Mouse (Mus musculus) neural tube, embryonic 14.5 days (tissue): Measurements from ENCODE around the gene Nt5c1a. TPM values are rescaled to one million over a fixed set of nuclear protein-coding genes. Genes with fewer than 3 reads are reported as not detected.

Source experiments
- ATAC-seq: fragments of 200-750 bp; cut with Nextera tagmentation; 2 replicates; pipeline ENCODE4 v1.8.0; 2017; ENCODE audit warnings: low read depth, mild to moderate bottlenecking, moderate TSS enrichment, moderate library complexity
- H3K27ac ChIP-seq: fragments of 300-500 bp; sonication (generic); 2 replicates; pipeline ENCODE4 v1.5.1; 2014; ENCODE audit warnings: low read depth, mild to moderate bottlenecking, control low read depth, low read length, moderate library complexity, mixed read lengths
- H3K27me3 ChIP-seq: fragments of 300-500 bp; sonication (generic); 2 replicates; pipeline ENCODE4 v1.6.1; 2014; ENCODE audit warnings: low read length; ENCODE audit not compliant: control insufficient read depth, insufficient read depth
- H3K36me3 ChIP-seq: fragments of 300-500 bp; sonication (generic); 2 replicates; pipeline ENCODE4 v1.6.1; 2014; ENCODE audit warnings: low read length, mixed read lengths; ENCODE audit not compliant: control insufficient read depth, insufficient read depth
- H3K4me1 ChIP-seq: fragments of 300-500 bp; sonication (generic); 2 replicates; pipeline ENCODE4 v1.6.1; 2014; ENCODE audit warnings: low read length; ENCODE audit not compliant: control insufficient read depth, insufficient read depth
- H3K4me2 ChIP-seq: fragments of 300-500 bp; sonication (generic); 2 replicates; pipeline ENCODE4 v1.6.1; 2014; ENCODE audit warnings: mild to moderate bottlenecking, low read depth, low read length, control low read depth
- H3K4me3 ChIP-seq: fragments of 300-500 bp; sonication (generic); 2 replicates; pipeline ENCODE4 v1.5.1; 2014; ENCODE audit warnings: low read depth, low read length, control low read depth, mixed read lengths
- H3K9ac ChIP-seq: fragments of 300-500 bp; sonication (generic); replicated peaks from 2 replicates; pipeline ENCODE4 v1.6.1; 2014; ENCODE audit warnings: low read depth, mild to moderate bottlenecking, control low read depth, low read length, mixed read lengths
- H3K9me3 ChIP-seq: fragments of 300-500 bp; sonication (generic); 2 replicates; pipeline ENCODE4 v1.6.1; 2016; ENCODE audit warnings: low read length; ENCODE audit not compliant: control insufficient read depth
- WGBS: fragments of 180-500 bp; shearing (Covaris S2); extraction: QIAGEN DNeasy Blood & Tissue Kit; methylation state at CpG from one replicate; pipeline ENCODE4 v1.1.7; 2014; 5-methylcytosine and 5-hydroxymethylcytosine counted together
- polyA plus RNA-seq: library from polyadenylated mRNA; unstranded; fragments of >200 nt; fragmentation: Nextera tagmentation; extraction: Ambion mirVana; gene quantifications from 2 replicates; pipeline ENCODE4 v1.2.1, GENCODE M21; 2014

The Nt5c1a gene
- polyA plus RNA-seq, 1 experiment from 2014 or later, result not detected

- H3K27me3 ChIP-seq, result peaks cover 11% of the 10 kb centered on the region
- H3K4me1 ChIP-seq, result 0 out of 2 replicates have a peak, but pooled peaks cover 3% of the 10 kb centered on the region
- no peaks in the 10 kb centered on the region for H3K36me3 ChIP-seq
- peak within 1 kb of the TSS; percentile 26; the same call in 1 of the 2 replicates for H3K4me3 ChIP-seq
- no peaks in the 10 kb centered on the region for H3K9me3 ChIP-seq
- H3K4me2 ChIP-seq, result peak within 1 kb of the TSS; percentile 48
- H3K27ac ChIP-seq, result no peak within 1 kb of the TSS
- peak within 1 kb of the TSS; percentile 39 for H3K9ac ChIP-seq
- ATAC-seq, result peak; percentile 56; the same call in 1 of the 2 replicates
- 3% methylated on average over 52 of the region's 52 CpGs for WGBS
Observed at GRCm38 (mm10) chr4:123233492-123234084, 32.3 kb downstream of the Nt5c1a start, which contains the start of gene Heyl. Heyl (plus strand) TSS chr4:123233556.

GRCm38 (mm10) chr4:123235835-123236430 is 34.6 kb downstream of the Nt5c1a start:
- H3K4me3 ChIP-seq, result no peak overlapping the region
- H3K4me1 ChIP-seq, result 0 out of 2 replicates have a peak, but pooled peaks cover 9% of the 10 kb centered on the region
- H3K9me3 ChIP-seq, result no peaks in the 10 kb centered on the region
- no peak overlapping the region for H3K27ac ChIP-seq
- no peak overlapping the region for H3K9ac ChIP-seq
- 38% methylated on average over 9 of the region's 9 CpGs for WGBS
- no peak for ATAC-seq
- peaks cover 16% of the 10 kb centered on the region for H3K27me3 ChIP-seq
- no peaks in the 10 kb centered on the region for H3K36me3 ChIP-seq
- H3K4me2 ChIP-seq, result no peak overlapping the region

- Histone ChIP-seq H3K36me3 (no peaks in the 10 kb centered on the region), H3K9me3 (no peaks in the 10 kb centered on the region), H3K27ac (no peak overlapping the region), H3K9ac (no peak overlapping the region), H3K4me2 (no peak overlapping the region), H3K4me1 (0 out of 2 replicates have a peak, but pooled peaks cover 9% of the 10 kb centered on the region), H3K4me3 (no peak overlapping the region), H3K27me3 (peaks cover 16% of the 10 kb centered on the region)
- 81% methylated on average over 13 of the region's 13 CpGs for WGBS
- no peak for ATAC-seq
Observed at GRCm38 (mm10) chr4:123236431-123237031, 35.2 kb downstream of the Nt5c1a start.

- no peak overlapping the region for H3K4me3 ChIP-seq
- H3K36me3 ChIP-seq, result no peaks in the 10 kb centered on the region
- H3K4me2 ChIP-seq, result no peak overlapping the region
- peaks cover 13% of the 10 kb centered on the region; the same call in 1 of the 2 replicates for H3K27me3 ChIP-seq
- no peak overlapping the region for H3K9ac ChIP-seq
- H3K4me1 ChIP-seq, result 0 out of 2 replicates have a peak, but pooled peaks cover 9% of the 10 kb centered on the region
- no peak overlapping the region for H3K27ac ChIP-seq
- no peak for ATAC-seq
- no peaks in the 10 kb centered on the region for H3K9me3 ChIP-seq
- 65% methylated on average over 6 of the region's 6 CpGs for WGBS
Observed at GRCm38 (mm10) chr4:123237386-123238266, 36.3 kb downstream of the Nt5c1a start.

- no peaks in the 10 kb centered on the region for H3K36me3 ChIP-seq
- H3K27ac ChIP-seq, result no peak overlapping the region
- peak overlapping the region; percentile 22 for H3K4me3 ChIP-seq
- 3% methylated on average over 54 of the region's 58 CpGs for whole genome bisulfite sequencing
- H3K4me1 ChIP-seq, result 0 out of 2 replicates have a peak, but pooled peaks cover 6% of the 10 kb centered on the region
- peak; percentile 47 for ATAC-seq
- H3K9me3 ChIP-seq, result no peaks in the 10 kb centered on the region
- H3K4me2 ChIP-seq, result peak overlapping the region; percentile 55
- 0 out of 2 replicates have a peak, but pooled peaks cover 5% of the 10 kb centered on the region for H3K27me3 ChIP-seq
- peak overlapping the region; percentile 43; the same call in 1 of the 2 replicates for H3K9ac ChIP-seq
Observed at GRCm38 (mm10) chr4:123239361-123240203, 38.3 kb downstream of the Nt5c1a start.

GRCm38 (mm10) chr4:123246221-123246620 is 44.9 kb downstream of the Nt5c1a start:
- H3K36me3 ChIP-seq, result no peaks in the 10 kb centered on the region
- no peak overlapping the region for H3K9ac ChIP-seq
- 87% methylated on average over 7 of the region's 7 CpGs for WGBS
- H3K27me3 ChIP-seq, result no peaks in the 10 kb centered on the region
- no peaks in the 10 kb centered on the region for H3K9me3 ChIP-seq
- no peak overlapping the region for H3K4me2 ChIP-seq
- no peak overlapping the region for H3K27ac ChIP-seq
- no peaks in the 10 kb centered on the region for H3K4me1 ChIP-seq
- no peak overlapping the region for H3K4me3 ChIP-seq
- ATAC-seq, result no peak

- 97% methylated on average over 5 of the region's 5 CpGs for WGBS
- Histone ChIP-seq H3K4me2 (no peak overlapping the region), H3K27ac (no peak overlapping the region), H3K4me3 (no peak overlapping the region), H3K36me3 (no peaks in the 10 kb centered on the region), H3K27me3 (no peaks in the 10 kb centered on the region), H3K4me1 (no peaks in the 10 kb centered on the region), H3K9me3 (no peaks in the 10 kb centered on the region), H3K9ac (no peak overlapping the region)
- ATAC-seq, result no peak
Observed at GRCm38 (mm10) chr4:123246651-123247050, 45.3 kb downstream of the Nt5c1a start.
